Mouse (Mus musculus): ENCODE data around the gene Ccdc97.

- TF ChIP-seq CTCF (IDR thresholded peaks at IDR 0.05; ENCODE audit: borderline replicate concordance, extremely low read depth, insufficient read depth, insufficient read length) = no peak
- 0 out of 2 replicates have a peak, but pooled peaks have one; percentile 17 for TF ChIP-seq POLR2A (IDR thresholded peaks at IDR 0.05; ENCODE audit: borderline replicate concordance, extremely low read depth, insufficient read depth, insufficient read length, poor library complexity, severe bottlenecking)
These were observed 36.6 kb upstream of the Ccdc97 start for GRCm38 (mm10) chr7:25755468-25755833.

All from brain, embryonic 14.5 days (tissue).